Comparison of ENCODE assay signal across 9 mouse cellular contexts in the genomic region with DNA sequence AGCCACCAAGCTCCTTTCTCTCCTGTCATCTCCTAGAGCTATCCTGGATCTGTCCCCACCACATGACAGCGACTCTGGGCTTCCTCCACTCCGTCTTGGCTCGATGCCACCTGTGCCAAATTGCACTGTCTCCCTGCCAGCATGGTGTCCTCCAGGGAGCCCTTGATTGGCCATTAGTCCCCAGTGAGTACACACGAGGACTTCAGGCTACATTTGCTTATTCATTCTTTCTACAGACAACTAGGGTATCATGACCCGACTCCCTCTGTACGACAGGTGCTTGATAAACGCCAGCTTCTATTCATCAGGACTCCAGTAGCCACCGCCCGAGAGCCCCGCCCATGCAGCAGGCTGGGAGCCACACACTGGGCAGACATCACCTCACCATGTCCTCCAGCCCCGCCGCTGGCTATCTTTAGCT. TPM values are rescaled to one million over a fixed set of nuclear protein-coding genes. Genes with fewer than 3 reads are reported as not detected.
DNase-seq lines count a peak whose midpoint lies in the region; ATAC-seq lines count a peak whose summit lies in the region.
"Had no signal": no experiment of that assay in that cellular context is flagged by ENCODE, and none has a peak within 500 bp of the region (broad histone marks: within the 10 kb centered on the region; RNA-seq: fewer than 3 reads in every experiment).

No protein-coding gene starts in this region.

- H3K4me1 ChIP-seq in neural tube, embryonic 13.5 days (replicated peaks) = peaks cover 37% of the 10 kb centered on the region
- peaks cover 31% of the 10 kb centered on the region for H3K4me1 ChIP-seq in neural tube, embryonic 15.5 days
- H3K4me1 ChIP-seq: limb, embryonic 15.5 days had no signal

- intact Hi-C loops in heart, postnatal 14 days (cut with DNase I) = no loop called here

- H3K4me2 ChIP-seq in neural tube, embryonic 13.5 days = no peak overlapping the region
- no peak overlapping the region for H3K4me2 ChIP-seq in neural tube, embryonic 15.5 days
- H3K4me2 ChIP-seq: limb, embryonic 15.5 days had no signal

- H3K36me3 ChIP-seq in neural tube, embryonic 13.5 days = no peaks in the 10 kb centered on the region
- H3K36me3 ChIP-seq in neural tube, embryonic 15.5 days = no peaks in the 10 kb centered on the region
- H3K36me3 ChIP-seq: limb, embryonic 15.5 days had no signal

- peak overlapping the region; percentile 20; the same call in 1 of the 2 replicates for H3K27ac ChIP-seq in neural tube, embryonic 13.5 days (replicated peaks)
- H3K27ac ChIP-seq in neural tube, embryonic 15.5 days (replicated peaks) = no peak overlapping the region
- H3K27ac ChIP-seq: limb, embryonic 15.5 days had no signal

- DNase-seq in neural tube, embryonic 10.5 days (ENCODE audit: extremely low spot score, low spot score) = no peak
- peak; percentile 89 for DNase-seq in cerebellum, postnatal 36 days
- peak; percentile 35 to 56 for DNase-seq in heart, postnatal 14 days
- DNase-seq in yolk sac, embryonic 10.5 days (ENCODE audit: low spot score) = no peak
- no peak for DNase-seq in natural killer cell, adult 2 months (ENCODE audit: low spot score in 2 of 2)

- no peak overlapping the region for H3K4me3 ChIP-seq in neural tube, embryonic 13.5 days
- no peak overlapping the region for H3K4me3 ChIP-seq in neural tube, embryonic 15.5 days (replicated peaks)
- H3K4me3 ChIP-seq: limb, embryonic 15.5 days had no signal

- no peaks in the 10 kb centered on the region for H3K9me3 ChIP-seq in neural tube, embryonic 13.5 days
- no peaks in the 10 kb centered on the region for H3K9me3 ChIP-seq in neural tube, embryonic 15.5 days (replicated peaks)
- H3K9me3 ChIP-seq: limb, embryonic 15.5 days had no signal

- H3K9ac ChIP-seq in neural tube, embryonic 13.5 days = no peak overlapping the region
- no peak overlapping the region for H3K9ac ChIP-seq in neural tube, embryonic 15.5 days (replicated peaks)
- H3K9ac ChIP-seq: limb, embryonic 15.5 days had no signal

- H3K27me3 ChIP-seq in neural tube, embryonic 13.5 days = no peaks in the 10 kb centered on the region
- no peaks in the 10 kb centered on the region for H3K27me3 ChIP-seq in neural tube, embryonic 15.5 days (replicated peaks)

- peak; percentile 57; the same call in 1 of the 2 replicates for ATAC-seq in neural tube, embryonic 13.5 days (ENCODE audit: low read depth)
- ATAC-seq in neural tube, embryonic 15.5 days (ENCODE audit: low FRiP score) = peak; percentile 32; the same call in 1 of the 2 replicates
- ATAC-seq in activated CD4-positive, CD25-positive, alpha-beta regulatory T cell, adult 4 months = no peak

- WGBS in neural tube, embryonic 13.5 days = 38% methylated on average over 12 of the region's 12 CpGs
- WGBS in neural tube, embryonic 15.5 days = 33% methylated on average over 12 of the region's 12 CpGs

RNA-seq across cellular contexts. Expression of gene Igsf21, which starts 40.8 kb away (rescaled TPM):
- 53.1 and 55.7 TPM in 2 replicates for polyA plus RNA-seq in neural tube, embryonic 13.5 days (2015; fragmentation: Nextera tagmentation; extraction: Ambion mirVana)
- total RNA-seq in heart, postnatal 14 days (2021) = under 1 TPM in 1 of 2 experiments, not detected in 1; 0.31 TPM
- polyA plus RNA-seq in neural tube, embryonic 15.5 days (2015; fragmentation: Nextera tagmentation; extraction: Ambion mirVana) = 99.6 and 116 TPM in 2 replicates
- polyA plus RNA-seq in activated CD4-positive, CD25-positive, alpha-beta regulatory T cell, adult 4 months (2017; shearing (Covaris generic)) = not detected

Comparison
In these comparisons a context has a peak if more than half of its experiments do, and no peak if none do; other contexts are left out.
1. DNase-seq: peak in cerebellum, postnatal 36 days (2 of 2) and heart, postnatal 14 days (2 of 2); none in neural tube, embryonic 10.5 days (single experiment), yolk sac, embryonic 10.5 days (single experiment) and natural killer cell, adult 2 months (0 of 2).
2. RNA of gene Igsf21, which starts 40.8 kb away (polyA plus RNA-seq): 99.6 to 116 TPM in neural tube, embryonic 15.5 days and 53.1 to 55.7 TPM in neural tube, embryonic 13.5 days; not detected in activated CD4-positive, CD25-positive, alpha-beta regulatory T cell, adult 4 months; every median in the first group is over 10 times any median in the second.